Mouse (Mus musculus): ENCODE measurements at regions not wholly inside any gene's neighbourhood (a gene's known extent, or its start where the extent isn't known, plus 50 kb on each side); places are given as distances from the start of the nearest gene placed in this dataset.

DNA sequence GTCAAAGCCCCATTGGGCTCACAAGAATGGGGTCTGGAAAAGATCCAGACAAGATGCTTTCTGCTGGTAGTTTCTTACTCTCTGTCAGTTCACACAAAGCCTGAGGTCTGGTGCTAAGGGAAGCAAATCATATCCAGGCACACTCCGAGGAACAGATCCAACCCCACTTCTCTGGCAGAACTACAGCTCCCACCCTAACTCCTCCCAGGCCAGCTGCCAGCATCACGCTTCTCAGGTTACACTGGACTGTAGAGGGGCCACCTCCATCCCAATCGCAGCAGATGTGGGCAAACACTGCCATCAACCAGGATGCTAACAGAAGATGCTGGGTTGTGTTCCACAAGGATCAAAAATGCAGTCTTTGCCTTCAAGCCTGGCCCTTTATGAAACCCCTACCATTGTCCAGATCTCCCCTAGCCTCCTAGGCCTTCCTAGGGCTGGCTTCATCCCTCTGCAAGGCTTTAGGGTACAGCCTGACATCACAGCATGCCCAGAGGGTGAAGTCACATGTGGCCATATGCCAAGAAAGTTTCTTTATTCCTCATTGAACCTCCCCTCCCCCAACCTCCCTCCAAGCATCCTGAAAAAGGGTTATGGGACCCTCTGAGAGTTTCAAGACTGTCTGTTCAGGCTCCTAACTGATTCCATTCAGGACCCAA lies 99.6 kb upstream of the 2610301B20Rik start:
- peak; percentile 43 for DNase-seq (ENCODE audit: low spot score)

DNA sequence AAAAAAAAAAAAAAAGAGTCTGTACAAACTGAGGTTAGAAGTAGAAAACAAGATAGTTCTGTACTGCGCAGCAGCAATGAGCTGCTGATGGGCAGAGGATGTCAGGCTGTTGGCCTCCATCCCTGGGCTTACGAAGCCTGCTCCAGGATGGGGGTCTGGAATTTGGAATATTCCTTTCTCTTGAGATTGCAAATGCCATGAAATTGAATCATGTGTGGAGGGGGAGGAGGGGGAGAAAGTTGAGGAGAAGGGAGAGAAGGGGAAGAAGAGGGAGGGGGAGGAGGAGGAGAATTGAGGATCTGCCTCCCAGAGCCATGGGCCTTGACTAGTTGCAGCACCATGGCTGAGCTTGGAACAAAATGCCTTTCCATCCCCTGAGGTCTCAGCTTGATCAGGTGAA lies 87.6 kb upstream of the 2610301B20Rik start:
- DNase-seq (ENCODE audit: low spot score) = no peak

DNA sequence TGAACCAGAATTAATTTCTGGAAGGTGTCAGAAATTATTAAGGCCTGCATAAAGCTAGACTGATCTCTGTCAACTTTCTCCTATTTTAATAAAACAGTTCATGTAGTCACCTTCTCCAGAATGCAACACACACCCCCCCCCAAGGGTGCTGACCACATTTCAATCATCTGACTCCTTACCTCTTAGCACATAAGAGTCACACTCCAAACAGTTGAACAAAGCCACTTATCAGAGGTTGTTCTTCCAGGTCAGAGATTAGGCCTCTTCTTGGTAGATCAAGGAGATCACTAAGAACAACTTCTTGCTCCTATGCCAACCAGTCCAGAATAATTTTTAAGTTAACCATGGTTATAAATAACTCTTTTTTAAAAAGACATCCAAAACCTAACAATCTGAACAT lies 86.0 kb upstream of the 2610301B20Rik start:
- no peak for DNase-seq (ENCODE audit: low spot score)

DNA sequence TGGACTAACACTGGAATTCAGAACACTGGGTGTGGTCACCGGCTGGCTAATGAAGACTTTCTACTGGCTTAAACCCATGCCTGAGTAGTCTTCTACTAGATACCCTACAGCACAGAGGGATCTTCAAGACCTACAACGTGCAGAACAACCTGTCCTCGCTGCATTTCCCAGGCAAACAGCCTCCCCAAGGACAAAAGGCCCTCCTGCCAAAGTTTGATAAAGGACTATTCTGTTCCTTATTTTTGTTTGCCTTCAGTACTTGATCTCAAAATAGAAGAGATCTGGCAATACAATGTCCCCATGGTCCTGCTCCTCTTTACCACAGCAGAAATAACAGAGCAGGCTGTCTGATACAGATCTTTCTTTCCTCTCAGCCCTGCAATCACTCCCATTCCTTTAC lies 85.2 kb upstream of the 2610301B20Rik start:
- DNase-seq (ENCODE audit: low spot score) = no peak

DNA sequence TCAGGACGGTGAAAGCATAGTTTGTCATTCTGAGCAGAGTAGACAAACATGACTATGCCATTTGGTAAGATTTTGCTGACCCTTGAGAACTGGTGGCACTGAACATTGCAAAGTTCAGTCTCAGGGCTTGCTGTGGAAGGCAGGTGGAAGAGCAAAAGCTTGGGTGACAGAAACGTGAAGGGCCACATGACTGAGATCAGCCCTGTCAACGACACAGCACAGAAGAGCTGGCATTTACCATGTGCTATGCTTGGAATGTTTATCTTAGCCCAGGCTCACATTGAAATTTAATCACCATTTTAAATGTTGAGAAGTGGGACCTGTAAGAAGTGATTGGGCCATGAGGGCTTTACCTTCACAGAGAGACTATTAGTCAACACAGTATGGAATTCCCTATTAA lies 81.7 kb upstream of the 2610301B20Rik start:
- DNase-seq (ENCODE audit: low spot score) = no peak

DNA sequence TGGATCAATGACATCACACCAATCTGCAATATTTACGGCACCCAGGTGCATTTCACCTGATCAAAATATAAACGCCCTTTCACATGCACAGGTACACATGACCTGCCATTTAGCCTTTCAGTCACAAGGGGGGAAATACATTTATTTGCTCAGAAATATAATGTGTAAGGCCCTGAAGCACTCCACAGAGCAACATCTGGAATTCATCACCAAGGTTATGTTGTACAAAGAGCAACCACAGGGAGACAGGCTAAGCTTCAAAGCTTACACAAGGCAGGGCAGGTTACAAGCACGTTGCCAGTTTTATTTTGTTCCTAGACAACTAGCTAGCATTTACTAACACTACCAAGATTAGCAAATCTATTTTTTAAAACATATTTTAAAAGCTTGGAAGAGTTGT lies 79.8 kb upstream of the 2610301B20Rik start:
- no peak for DNase-seq (ENCODE audit: low spot score)

DNA sequence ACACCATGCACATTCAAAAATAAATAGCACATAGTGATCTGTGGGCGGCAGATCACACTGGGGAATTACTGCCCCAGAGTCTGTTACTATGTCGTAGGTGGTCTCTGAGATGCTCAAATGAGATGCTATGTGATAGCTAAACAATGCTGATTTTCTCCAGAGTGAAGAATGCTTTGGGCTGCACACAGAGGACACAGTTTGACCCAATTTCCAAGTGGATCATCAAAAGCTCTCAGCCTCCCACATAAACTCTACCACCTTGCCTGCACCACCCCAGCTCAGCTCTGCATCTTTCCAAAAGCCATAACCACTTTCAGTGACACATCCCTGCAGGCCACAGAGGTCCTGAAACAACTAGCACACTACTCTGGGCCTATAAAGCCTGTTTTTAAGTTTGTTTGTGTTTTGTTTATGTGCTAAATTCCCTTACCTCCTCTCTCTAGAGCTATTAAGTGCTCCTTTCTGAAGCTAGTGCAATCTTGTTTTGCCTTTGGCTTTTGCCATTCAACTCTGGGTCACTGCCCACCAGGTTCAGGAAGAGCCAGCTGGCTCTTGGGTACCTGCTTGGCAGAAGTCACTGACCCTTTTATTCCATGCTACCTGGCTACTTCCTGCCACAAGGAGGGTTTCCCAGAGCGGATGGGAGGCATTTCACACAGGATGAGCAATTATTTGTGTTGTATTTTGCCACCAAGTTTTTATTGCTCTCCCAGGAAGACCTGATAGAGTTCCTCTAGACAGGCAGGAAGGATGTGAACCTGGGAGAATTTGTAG lies 73.3 kb upstream of the 2610301B20Rik start:
- DNase-seq (ENCODE audit: low spot score) = no peak

DNA sequence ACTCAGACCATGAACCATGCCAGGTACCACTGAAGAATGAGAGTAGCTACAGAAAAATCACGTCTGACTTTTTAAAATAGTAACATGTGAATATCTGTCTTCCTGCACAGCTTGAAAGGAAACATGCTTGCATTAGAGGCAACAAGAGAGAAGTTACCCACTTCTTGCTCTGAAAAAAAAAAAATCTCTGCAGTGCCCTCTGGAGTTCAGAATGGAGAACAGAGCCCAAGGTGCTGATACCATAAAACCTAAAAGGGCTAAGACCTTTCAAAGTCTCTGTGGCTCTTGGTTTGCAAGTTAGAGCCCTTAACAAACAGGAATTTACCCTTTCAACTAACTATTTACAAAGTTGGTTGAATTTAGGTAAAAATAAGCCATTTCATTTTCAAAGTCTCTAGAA lies 69.6 kb upstream of the 2610301B20Rik start:
- no peak for DNase-seq (ENCODE audit: low spot score)

DNA sequence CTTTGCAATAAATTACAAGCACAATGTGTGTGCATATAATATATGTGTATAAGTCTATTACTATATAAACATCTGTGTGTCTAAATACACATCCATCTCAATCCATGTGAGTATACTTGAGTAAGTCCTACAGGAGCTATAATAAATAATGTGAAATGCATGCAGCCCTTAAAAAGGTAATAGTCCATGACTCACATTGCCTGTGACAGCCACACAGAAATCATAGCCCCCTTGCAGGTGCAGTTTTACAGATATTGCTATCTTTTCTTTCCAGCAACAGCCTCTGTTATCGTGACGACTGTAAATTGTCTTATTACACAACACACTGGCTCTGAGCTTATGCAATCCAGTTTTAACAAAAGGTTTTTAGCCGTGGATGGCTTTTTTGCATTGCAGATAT lies 67.0 kb upstream of the 2610301B20Rik start:
- DNase-seq (ENCODE audit: low spot score) = no peak

DNA sequence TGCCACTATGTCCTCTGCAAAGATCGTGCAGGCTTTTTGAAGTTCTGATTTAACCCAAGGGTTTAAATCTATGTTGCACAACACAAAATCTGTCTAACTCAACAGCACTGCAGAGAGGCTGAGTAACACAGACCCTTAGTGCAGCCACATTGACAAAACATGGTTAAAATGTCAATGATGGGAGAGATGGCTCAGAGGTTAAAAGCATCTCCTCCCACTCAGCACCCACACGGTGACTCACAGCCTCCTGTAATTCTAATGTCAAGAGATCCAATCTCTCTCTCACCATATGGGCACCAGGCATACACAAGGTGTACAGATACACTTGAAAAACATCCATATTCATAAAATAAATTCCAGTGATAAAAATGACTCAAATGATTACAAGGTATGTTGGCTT lies 61.4 kb upstream of the 2610301B20Rik start:
- DNase-seq (ENCODE audit: low spot score) = no peak
